Mouse (Mus musculus) liver, embryonic 14.5 days (tissue): ENCODE results near the gene Fdps. TPM values are rescaled to one million over a fixed set of nuclear protein-coding genes. Genes with fewer than 3 reads are reported as not detected.

Source experiments
- ATAC-seq: fragments of 200-750 bp; cut with Nextera tagmentation; 2 replicates; pipeline ENCODE4 v1.8.0; 2017; ENCODE audit warnings: moderate number of reproducible peaks, mild to moderate bottlenecking, moderate library complexity; ENCODE audit not compliant: insufficient read depth
- DNase-seq, 3 experiments: peaks; one replicate each; pipeline ENCODE4 v3.0.0-alpha.2; 2012 to 2013; ENCODE audit warnings: low read depth in 3 of 3, low spot score in 3 of 3
- H3K27ac ChIP-seq: fragments of 300-500 bp; sonication (generic); 2 replicates; pipeline ENCODE4 v1.5.1; 2014; ENCODE audit warnings: moderate library complexity, mild to moderate bottlenecking, control low read depth, inconsistent platforms
- H3K27me3 ChIP-seq: fragments of 300-500 bp; sonication (generic); 2 replicates; pipeline ENCODE4 v1.6.1; 2014; ENCODE audit warnings: mild to moderate bottlenecking, low read length, moderate library complexity; ENCODE audit not compliant: control insufficient read depth, insufficient read depth
- H3K36me3 ChIP-seq: fragments of 300-500 bp; sonication (generic); replicated peaks from 2 replicates; pipeline ENCODE4 v1.6.1; 2014; ENCODE audit warnings: low read depth; ENCODE audit not compliant: control insufficient read depth, insufficient read depth
- H3K4me1 ChIP-seq, 2 experiments: fragments of 200-500 bp in 1 of 2; fragments of 300-500 bp in 1 of 2; sonication (generic) in 1 of 2; replicated peaks; 2 replicates each; pipeline ENCODE4 v1.6.1; 2012 to 2014; ENCODE audit warnings: antibody characterized with exemption in 1 of 2, inconsistent platforms in 1 of 2, low read length in 1 of 2; ENCODE audit not compliant: control insufficient read depth in 2 of 2, insufficient read depth in 2 of 2
- H3K4me2 ChIP-seq: fragments of 300-500 bp; sonication (generic); 2 replicates; pipeline ENCODE4 v1.6.1; 2014; ENCODE audit warnings: low read depth, mild to moderate bottlenecking, control low read depth, moderate library complexity
- H3K4me3 ChIP-seq, 2 experiments: fragments of 200-500 bp in 1 of 2; fragments of 300-500 bp in 1 of 2; sonication (generic) in 1 of 2; 2 replicates each; pipeline ENCODE4 v1.5.1; 2012 to 2014; ENCODE audit warnings: low read depth in 2 of 2, low read length in 2 of 2, mild to moderate bottlenecking in 2 of 2, control low read depth in 1 of 2, inconsistent platforms in 1 of 2, moderate library complexity in 1 of 2; ENCODE audit not compliant: insufficient read depth in 1 of 2
- H3K9ac ChIP-seq: fragments of 300-500 bp; sonication (generic); replicated peaks from 2 replicates; pipeline ENCODE4 v1.6.1; 2014; ENCODE audit warnings: mild to moderate bottlenecking, control low read depth, moderate library complexity
- H3K9me3 ChIP-seq: fragments of 300-500 bp; sonication (generic); 2 replicates; pipeline ENCODE4 v1.6.1; 2016; ENCODE audit warnings: low read length, mixed read lengths; ENCODE audit not compliant: control insufficient read depth
- CTCF ChIP-seq: IDR thresholded peaks from 2 replicates; pipeline ENCODE4 v1.5.1; 2016; ENCODE audit warnings: antibody characterized with exemption, low read depth, control low read depth
- EP300 ChIP-seq: IDR thresholded peaks from 2 replicates; pipeline ENCODE4 v1.6.1; 2016; ENCODE audit warnings: antibody characterized with exemption, low read depth
- WGBS: fragments of 180-500 bp; shearing (Covaris S2); extraction: QIAGEN DNeasy Blood & Tissue Kit; methylation state at CpG from one replicate; pipeline ENCODE4 v1.1.7; 2014; ENCODE audit not compliant: insufficient replicate concordance; 5-methylcytosine and 5-hydroxymethylcytosine counted together
- polyA plus RNA-seq, 2 experiments: library from polyadenylated mRNA; depleted of rRNA in 1 of 2; stranded (reverse) in 1 of 2; unstranded in 1 of 2; fragments of >200 nt; fragmentation: Nextera tagmentation in 1 of 2; extraction: Ambion mirVana in 1 of 2; gene quantifications; 2 replicates each; pipeline versions ENCODE4 v1.2.1 to v1.2.3; 2012 to 2014

Gene Fdps
- polyA plus RNA-seq, 2 experiments: 131 to 238 TPM

DNA sequence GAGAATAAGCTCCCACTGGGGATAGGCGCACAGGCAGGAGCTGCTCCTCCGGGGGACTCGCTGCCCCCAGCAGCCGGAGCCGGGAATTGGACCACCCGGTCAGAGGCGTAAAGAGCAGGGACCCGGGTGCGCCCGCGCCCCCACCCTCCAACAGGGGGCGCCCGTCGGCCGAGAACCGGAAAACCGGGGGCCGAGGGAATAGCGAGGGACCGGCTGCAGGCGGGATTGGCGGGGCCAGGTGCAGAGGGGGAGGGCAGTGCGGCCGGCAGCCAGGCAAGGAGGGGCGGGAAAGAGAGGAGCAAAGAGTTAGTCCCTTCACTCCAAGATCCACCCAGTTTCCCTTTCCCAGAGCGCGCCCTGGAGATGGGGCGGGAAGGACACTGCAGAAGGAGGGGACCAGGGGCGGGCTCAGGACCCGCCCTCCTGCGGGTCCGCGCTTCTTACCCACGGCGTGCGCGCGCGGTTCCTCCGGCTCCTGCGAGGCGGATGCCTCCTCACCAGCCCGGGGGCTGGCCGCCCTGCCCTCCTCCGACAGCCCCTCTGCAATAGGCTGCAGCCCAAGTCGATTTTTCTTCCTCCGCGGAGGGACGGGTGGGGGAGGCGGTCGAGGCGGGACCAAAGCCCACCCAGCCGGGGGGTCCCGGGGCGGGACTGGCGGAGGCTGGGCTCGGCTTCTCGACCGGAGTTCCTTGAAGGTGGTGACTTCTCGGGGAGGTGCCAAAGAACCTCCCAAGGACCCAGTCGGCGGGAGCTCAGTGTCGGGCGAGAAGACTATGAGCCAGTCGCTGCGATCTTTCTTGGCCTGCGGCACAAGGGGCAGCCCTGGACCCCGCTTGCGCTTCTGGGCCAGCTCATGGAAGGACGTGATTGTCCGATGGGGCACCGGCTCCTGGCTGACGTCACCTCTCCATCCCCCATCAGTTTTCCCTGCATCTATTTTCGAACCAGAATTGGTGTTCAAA, 10.8 kb downstream of the Fdps start:
- H3K9ac ChIP-seq: peak overlapping the region; percentile 61
- WGBS: under 1% methylated on average over 68 of the region's 74 CpGs

DNA sequence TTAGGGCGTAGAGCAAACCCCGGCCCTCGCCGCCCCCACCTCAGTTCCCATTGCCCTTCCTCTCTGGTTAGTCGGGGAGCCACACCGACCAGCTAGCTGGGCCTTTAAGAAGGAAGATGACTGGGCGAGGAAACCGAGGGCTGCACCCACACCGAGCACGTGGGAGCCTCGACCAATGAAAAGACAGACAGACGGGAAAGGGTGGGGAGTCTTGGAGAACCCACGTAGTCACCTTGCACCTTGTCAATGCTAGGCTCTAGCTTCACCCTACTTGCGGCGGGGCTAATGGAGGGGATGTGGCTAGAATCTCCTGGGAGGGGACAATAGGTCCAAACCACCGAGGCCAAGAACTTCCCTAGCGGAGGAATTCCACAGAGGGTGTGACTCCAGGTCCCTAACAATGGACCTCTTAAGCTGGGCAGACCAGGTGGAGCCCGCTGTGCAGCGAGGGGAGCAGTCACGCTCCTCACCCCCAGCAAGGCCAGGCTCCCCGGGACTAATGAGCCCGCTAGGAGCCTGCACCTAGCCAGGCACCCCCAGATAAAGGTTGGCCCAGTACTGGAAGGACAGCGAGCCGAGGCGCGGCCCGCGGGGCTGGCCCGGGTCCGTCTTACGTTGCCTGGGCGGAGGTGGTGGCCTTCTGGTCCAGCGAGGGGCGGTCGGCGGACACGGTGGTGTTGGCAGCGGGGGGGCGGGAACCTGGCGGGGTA, 11.7 kb downstream of the Fdps start:
- peak overlapping the region; percentile 61 for H3K9ac ChIP-seq
- H3K27me3 ChIP-seq: peaks cover 24% of the 10 kb centered on the region
- peaks cover 7% of the 10 kb centered on the region for H3K36me3 ChIP-seq
- H3K27ac ChIP-seq: peak overlapping the region; percentile 48
- under 1% methylated on average over 39 of the region's 40 CpGs for WGBS
- no peak for TF ChIP-seq EP300
- no peak for TF ChIP-seq CTCF
- H3K4me2 ChIP-seq: peak overlapping the region; percentile 96
- H3K4me1 ChIP-seq: peaks cover 13 to 17% of the 10 kb centered on the region in 2 experiments
- H3K9me3 ChIP-seq: no peaks in the 10 kb centered on the region
- DNase-seq (peak; percentile 85 to 91 (median 85)), ATAC-seq (peak; percentile 88)
- peak overlapping the region; percentile 47 to 64 for H3K4me3 ChIP-seq

More for the DNA sequence above, 10.8 kb downstream of the Fdps start:
- Histone ChIP-seq H3K36me3 (peaks cover 8% of the 10 kb centered on the region), H3K4me1 (peaks cover 13 to 17% of the 10 kb centered on the region in 2 experiments), H3K4me3 (peak overlapping the region; percentile 47 to 64), H3K4me2 (peak overlapping the region; percentile 96), H3K27me3 (peaks cover 24% of the 10 kb centered on the region), H3K27ac (no peak overlapping the region), H3K9me3 (no peaks in the 10 kb centered on the region)
- DNase-seq (peak; percentile 49 to 56 (median 49)), ATAC-seq (peak; percentile 49)
- peak; percentile 90 for TF ChIP-seq CTCF
- TF ChIP-seq EP300: no peak

DNA sequence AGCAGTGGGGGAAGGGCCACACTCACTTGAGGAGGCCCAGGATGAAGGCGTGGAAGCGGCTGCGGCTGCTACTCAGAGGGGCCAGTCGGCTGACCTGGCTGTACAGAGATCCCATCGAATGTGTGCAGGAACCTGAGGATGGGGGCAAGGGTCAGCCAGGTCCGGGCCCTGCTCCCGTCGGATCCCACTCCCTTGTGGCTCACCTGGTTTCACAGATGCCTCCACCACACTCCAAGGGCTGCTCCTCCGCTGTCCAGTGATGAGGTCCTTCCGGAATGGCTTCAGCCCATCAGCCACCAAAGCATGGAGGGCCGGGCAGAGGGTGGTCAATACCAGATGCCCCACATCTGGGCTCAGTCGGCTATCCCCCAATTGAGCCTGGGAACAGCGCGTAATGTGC, 12.8 kb downstream of the Fdps start:
- H3K27ac ChIP-seq: no peak overlapping the region
- H3K27me3 ChIP-seq: peaks cover 24% of the 10 kb centered on the region
- DNase-seq (no peak), ATAC-seq (no peak)
- H3K9ac ChIP-seq: peak overlapping the region; percentile 56; the same call in 1 of the 2 replicates
- no peaks in the 10 kb centered on the region; the same call in 1 of the 2 replicates for H3K36me3 ChIP-seq
- H3K9me3 ChIP-seq: no peaks in the 10 kb centered on the region
- peaks cover 13 to 17% of the 10 kb centered on the region in 2 experiments for H3K4me1 ChIP-seq
- H3K4me3 ChIP-seq: peak overlapping the region; percentile 47 to 64
- no peak for TF ChIP-seq EP300
- no peak for TF ChIP-seq CTCF
- peak overlapping the region; percentile 96 for H3K4me2 ChIP-seq
- WGBS: 44% methylated on average over 14 of the region's 14 CpGs

DNA sequence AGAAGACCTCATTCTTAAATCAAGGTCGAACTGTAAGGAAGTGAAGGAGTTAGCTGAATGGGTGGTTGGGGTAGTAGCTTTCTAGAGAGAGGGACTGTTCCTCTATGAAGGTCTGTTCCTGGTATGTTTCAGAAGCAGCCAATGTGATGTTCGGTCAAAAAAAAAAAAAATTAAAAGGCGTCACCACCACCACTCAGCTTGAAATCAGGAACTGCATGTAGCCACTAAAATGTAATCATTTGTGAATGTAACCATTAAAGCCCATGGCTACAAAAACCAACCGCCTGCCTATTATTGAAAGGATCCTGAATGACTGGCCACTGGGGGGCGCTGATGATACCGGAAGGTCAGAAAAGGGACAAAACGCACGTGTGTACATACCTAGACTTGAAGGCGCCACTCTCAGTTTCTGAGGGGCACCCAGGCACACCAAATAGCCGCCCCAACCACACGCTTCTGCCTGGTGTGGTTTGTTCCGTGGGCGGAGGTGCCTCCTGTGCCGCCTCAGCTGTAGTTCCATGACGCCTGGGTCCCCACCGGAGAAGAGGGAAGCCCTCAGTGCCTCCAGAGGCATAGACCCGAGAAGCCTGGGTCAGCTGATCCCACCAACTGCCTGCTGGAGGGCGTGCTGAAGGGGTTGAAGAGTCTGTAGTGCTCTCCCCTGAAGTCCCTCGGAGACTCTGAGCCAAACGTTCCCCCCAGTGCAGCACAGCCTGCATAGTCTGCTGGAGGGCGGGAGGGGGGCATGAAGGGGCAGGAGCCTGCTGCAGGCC, 14.2 kb downstream of the Fdps start:
- Histone ChIP-seq H3K4me3 (no peak overlapping the region), H3K4me2 (peak overlapping the region; percentile 43), H3K27ac (no peak overlapping the region), H3K36me3 (no peaks in the 10 kb centered on the region), H3K27me3 (peaks cover 17% of the 10 kb centered on the region), H3K9ac (no peak overlapping the region), H3K4me1 (peaks cover 9 to 12% of the 10 kb centered on the region in 2 experiments), H3K9me3 (no peaks in the 10 kb centered on the region)
- peak; percentile 62 to 74 (median 70) for DNase-seq
- 19% methylated on average over 21 of the region's 21 CpGs for WGBS
- TF ChIP-seq EP300: no peak
- peak; percentile 87 for TF ChIP-seq CTCF
- no peak for ATAC-seq
